Mouse (Mus musculus) CH12.LX (cell line): ENCODE data around the gene Tmem9. TPM values are rescaled to one million over a fixed set of nuclear protein-coding genes. Genes with fewer than 3 reads are reported as not detected.

Experiments used
- DNase-seq: peaks from one replicate; pipeline ENCODE4 v3.0.0-alpha.2; 2013; ENCODE audit errors: extremely low read depth
- H3K27ac ChIP-seq: 2 replicates; pipeline ENCODE4 v1.5.1; 2012; ENCODE audit warnings: low read depth, mild to moderate bottlenecking, control low read depth, moderate library complexity; ENCODE audit not compliant: insufficient read depth
- H3K27me3 ChIP-seq: replicated peaks from 2 replicates; pipeline ENCODE3; 2012; ENCODE audit warnings: inconsistent platforms
- H3K36me3 ChIP-seq, 2 experiments: replicated peaks in 1 of 2; 2 replicates each; pipeline versions ENCODE3 to v1.6.1; 2012; ENCODE audit warnings: inconsistent platforms in 1 of 2, low read length in 1 of 2, mild to moderate bottlenecking in 1 of 2, mixed read lengths in 1 of 2, moderate library complexity in 1 of 2; ENCODE audit not compliant: control insufficient read depth in 1 of 2, insufficient read depth in 1 of 2
- H3K4me1 ChIP-seq, 2 experiments: 2 replicates each; pipeline ENCODE4 v1.6.1; 2012; ENCODE audit warnings: inconsistent platforms in 1 of 2, moderate library complexity in 1 of 2; ENCODE audit not compliant: insufficient read depth in 2 of 2, control insufficient read depth in 1 of 2
- H3K4me2 ChIP-seq: 2 replicates; pipeline ENCODE4 v1.6.1; 2012; ENCODE audit warnings: low read depth, mild to moderate bottlenecking, control low read depth; ENCODE audit not compliant: poor library complexity, insufficient read depth, severe bottlenecking
- H3K4me3 ChIP-seq, 3 experiments: fragments of 150-350 bp in 1 of 3; sonication (generic) in 1 of 3; replicated peaks in 1 of 3; 2 replicates each; pipeline versions ENCODE3 to v1.5.1; 2011 to 2012; ENCODE audit warnings: low read depth in 2 of 3, low read length in 2 of 3, mild to moderate bottlenecking in 2 of 3, moderate library complexity in 2 of 3, control low read depth in 1 of 3, improper control_type of control experiment in 1 of 3, inconsistent platforms in 1 of 3, mixed read lengths in 1 of 3; ENCODE audit not compliant: poor library complexity in 1 of 3
- H3K79me2 ChIP-seq: replicated peaks from 2 replicates; pipeline ENCODE4 v1.6.1; 2012; ENCODE audit warnings: mild to moderate bottlenecking, moderate library complexity; ENCODE audit not compliant: control insufficient read depth, poor library complexity, insufficient read depth, severe bottlenecking; ENCODE audit errors: extremely low read depth
- H3K9ac ChIP-seq: 2 replicates; pipeline ENCODE4 v1.6.1; 2012; ENCODE audit warnings: low read depth, mild to moderate bottlenecking, control low read depth, moderate library complexity; ENCODE audit not compliant: insufficient read depth
- H3K9me3 ChIP-seq: replicated peaks from 2 replicates; pipeline ENCODE3; 2012; ENCODE audit warnings: low read length, inconsistent platforms, mixed read lengths
- BHLHE40 ChIP-seq: IDR thresholded peaks from 2 replicates; pipeline ENCODE4 v1.6.1; 2011; ENCODE audit warnings: mild to moderate bottlenecking, low read depth, low read length, improper control_type of control experiment
- CHD1 ChIP-seq: IDR thresholded peaks from 2 replicates; pipeline ENCODE4 v1.6.1; 2012; ENCODE audit warnings: low read depth, low read length, improper control_type of control experiment, inconsistent platforms
- CTCF ChIP-seq, 2 experiments: IDR thresholded peaks in 1 of 2; conservative IDR thresholded peaks in 1 of 2; 2 replicates each; pipeline ENCODE4 v1.5.1; 2011 to 2012; ENCODE audit warnings: low read depth in 2 of 2, low read length in 2 of 2, improper control_type of control experiment in 1 of 2, inconsistent platforms in 1 of 2, mild to moderate bottlenecking in 1 of 2, moderate library complexity in 1 of 2
- E2F4 ChIP-seq: IDR thresholded peaks from 2 replicates; pipeline ENCODE4 v1.6.1; 2011; ENCODE audit warnings: low read depth, low read length, improper control_type of control experiment; ENCODE audit not compliant: insufficient replicate concordance
- EP300 ChIP-seq: IDR thresholded peaks from 2 replicates; pipeline ENCODE4 v1.6.1; 2011; ENCODE audit warnings: low read length, improper control_type of control experiment
- ETS1 ChIP-seq: conservative IDR thresholded peaks from 2 replicates; pipeline ENCODE4 v1.6.1; 2012; ENCODE audit warnings: low read depth, mild to moderate bottlenecking, inconsistent platforms, low read length, improper control_type of control experiment, moderate library complexity
- GABPA ChIP-seq: IDR thresholded peaks from 2 replicates; pipeline ENCODE4 v1.6.1; 2012; ENCODE audit warnings: low read depth, low read length, improper control_type of control experiment, inconsistent platforms; ENCODE audit not compliant: insufficient replicate concordance
- HCFC1 ChIP-seq: IDR thresholded peaks from 2 replicates; pipeline ENCODE4 v1.6.1; 2012; ENCODE audit warnings: low read depth, mild to moderate bottlenecking, inconsistent platforms, low read length, improper control_type of control experiment
- MAFK ChIP-seq: IDR thresholded peaks from 2 replicates; pipeline ENCODE4 v1.6.1; 2011; ENCODE audit warnings: low read length, improper control_type of control experiment; ENCODE audit not compliant: insufficient replicate concordance
- MYC ChIP-seq: IDR thresholded peaks from 2 replicates; pipeline ENCODE4 v1.6.1; 2011; ENCODE audit warnings: low read depth, mild to moderate bottlenecking, improper control_type of control experiment, low read length
- NRF1 ChIP-seq: IDR thresholded peaks from 2 replicates; pipeline ENCODE4 v1.6.1; 2014; ENCODE audit warnings: low read depth, mild to moderate bottlenecking, inconsistent platforms, low read length, improper control_type of control experiment, moderate library complexity
- PAX5 ChIP-seq: IDR thresholded peaks from 2 replicates; pipeline ENCODE4 v1.6.1; 2012; ENCODE audit warnings: low read length, inconsistent platforms, mixed read lengths
- POLR2A ChIP-seq: IDR thresholded peaks from 2 replicates; pipeline ENCODE4 v1.6.1; 2011; ENCODE audit warnings: low read depth, mild to moderate bottlenecking, improper control_type of control experiment, low read length
- RAD21 ChIP-seq: IDR thresholded peaks from 2 replicates; pipeline ENCODE4 v1.6.1; 2011; ENCODE audit warnings: low read depth, mild to moderate bottlenecking, low read length, improper control_type of control experiment, moderate library complexity
- SIN3A ChIP-seq: IDR thresholded peaks from 2 replicates; pipeline ENCODE4 v1.6.1; 2012; ENCODE audit warnings: low read length, improper control_type of control experiment, inconsistent platforms
- SMC3 ChIP-seq: IDR thresholded peaks from 2 replicates; pipeline ENCODE4 v1.6.1; 2011; ENCODE audit warnings: low read depth, low read length, improper control_type of control experiment
- TCF12 ChIP-seq: IDR thresholded peaks from 2 replicates; pipeline ENCODE4 v1.6.1; 2014; ENCODE audit warnings: low read depth, mild to moderate bottlenecking, inconsistent platforms, low read length, improper control_type of control experiment
- UBTF ChIP-seq: IDR thresholded peaks from 2 replicates; pipeline ENCODE4 v1.6.1; 2012; ENCODE audit warnings: low read depth, mild to moderate bottlenecking, inconsistent platforms, low read length, improper control_type of control experiment, moderate library complexity
- USF1 ChIP-seq: IDR thresholded peaks from 2 replicates; pipeline ENCODE4 v1.6.1; 2014; ENCODE audit warnings: low read depth, mild to moderate bottlenecking, inconsistent platforms, low read length, improper control_type of control experiment
- ZC3H11A ChIP-seq: IDR thresholded peaks from 2 replicates; pipeline ENCODE4 v1.6.1; 2012; ENCODE audit warnings: low read depth, mild to moderate bottlenecking, inconsistent platforms, low read length, improper control_type of control experiment
- ZKSCAN1 ChIP-seq: IDR thresholded peaks from 2 replicates; pipeline ENCODE4 v1.6.1; 2012; ENCODE audit warnings: low read depth, inconsistent platforms, low read length, improper control_type of control experiment, borderline replicate concordance
- ZMIZ1 ChIP-seq: IDR thresholded peaks from 2 replicates; pipeline ENCODE4 v1.6.1; 2012; ENCODE audit warnings: low read depth, mild to moderate bottlenecking, inconsistent platforms, low read length, improper control_type of control experiment
- ZNF384 ChIP-seq: IDR thresholded peaks from 2 replicates; pipeline ENCODE4 v1.6.1; 2012; ENCODE audit warnings: low read depth, low read length, improper control_type of control experiment, inconsistent platforms
- dilution Hi-C: fragments of 300-500 bp; cut with MboI; formaldehyde crosslinking; loops from 2 replicates; pipeline ENCODE4 v1.14.3; 2020; ENCODE audit warnings: low sequenced_read_pairs; ENCODE audit not compliant: extremely low pct_unique_long_range_greater_than_20kb, extremely low pct_ligation_motif_present
- in situ Hi-C: fragments of 300-500 bp; cut with MboI; formaldehyde crosslinking; loops from 3 replicates; pipeline ENCODE4 v1.14.3; 2019; ENCODE audit warnings: low sequenced_read_pairs, low pct_ligation_motif_present, low pct_unique_long_range_greater_than_20kb, mixed read lengths
- polyA plus RNA-seq: library from polyadenylated mRNA; unstranded; fragments of >175 nt; gene quantifications from 2 replicates; pipeline ENCODE4 v1.2.1, GENCODE M21; 2012; ENCODE audit warnings: low read depth; ENCODE audit not compliant: insufficient read length
- total RNA-seq, 2 experiments: library from RNA; depleted of rRNA; stranded (reverse); fragments of 300-350 nt in 1 of 2; fragments of >200 nt in 1 of 2; gene quantifications; 2 replicates each; pipeline ENCODE4 v1.2.3; 2012 to 2014

Tmem9 gene
- total and polyA plus RNA-seq, 3 experiments, result 22.2 to 28.2 (median 23.9) TPM

GRCm38 (mm10) chr1:136076086-136076485 lies 68.1 kb downstream of the Tmem9 start:
- H3K4me2 ChIP-seq, result peak overlapping the region; percentile 16; the same call in 1 of the 2 replicates
- no peaks in the 10 kb centered on the region for H3K79me2 ChIP-seq
- DNase-seq, result peak; percentile 43
- H3K4me3 ChIP-seq, result no peak overlapping the region
- H3K27me3 ChIP-seq, result peaks cover 49% of the 10 kb centered on the region
- H3K36me3 ChIP-seq, result no peaks in the 10 kb centered on the region
- no peak overlapping the region for H3K9ac ChIP-seq
- H3K27ac ChIP-seq, result no peak overlapping the region
- dilution Hi-C loops (no loop called here), in situ Hi-C loops (no loop called here)
- peaks cover 2 to 15% of the 10 kb centered on the region in 2 experiments; a peak in 2 of 4 replicates for H3K4me1 ChIP-seq
- TF ChIP-seq SMC3, result peak; percentile 75
- TF ChIP-seq E2F4, result no peak
- peak; percentile 28; the same call in 1 of the 2 replicates for TF ChIP-seq ZC3H11A
- TF ChIP-seq CHD1, result no peak
- no peak for TF ChIP-seq PAX5
- TF ChIP-seq USF1, result no peak
- TF ChIP-seq TCF12, result no peak
- TF ChIP-seq CTCF (conservative IDR thresholded peaks at IDR 0.05 in 1 of 2, IDR thresholded peaks at IDR 0.05 in 1 of 2; ENCODE audit: low read depth in 2 of 2, low read length in 2 of 2), result peak; percentile 50 to 86
- no peak for TF ChIP-seq UBTF
- TF ChIP-seq RAD21, result peak; percentile 77
- TF ChIP-seq HCFC1, result no peak
- H3K9me3 ChIP-seq, result no peaks in the 10 kb centered on the region

- in situ Hi-C loops (no loop called here), dilution Hi-C loops (no loop called here)
- no peaks in the 10 kb centered on the region for H3K36me3 ChIP-seq
- H3K4me1 ChIP-seq, result peaks cover 0 to 6% of the 10 kb centered on the region in 2 experiments; a peak in 1 of 4 replicates
- H3K4me3 ChIP-seq, result no peak overlapping the region
- no peak overlapping the region for H3K4me2 ChIP-seq
- no peak for DNase-seq
- TF ChIP-seq GABPA, result no peak
- no peak for TF ChIP-seq SMC3
- no peak for TF ChIP-seq PAX5
- TF ChIP-seq HCFC1, result no peak
- TF ChIP-seq EP300, result no peak
- TF ChIP-seq ETS1, result no peak
- TF ChIP-seq SIN3A, result no peak
- TF ChIP-seq POLR2A, result no peak
- TF ChIP-seq RAD21, result no peak
- TF ChIP-seq CHD1, result no peak
- TF ChIP-seq BHLHE40, result no peak
- no peak for TF ChIP-seq NRF1
- no peak for TF ChIP-seq MYC
- no peak for TF ChIP-seq MAFK
- no peak for TF ChIP-seq ZKSCAN1
- no peak for TF ChIP-seq ZNF384
- no peak for TF ChIP-seq ZMIZ1
- peaks cover 2% of the 10 kb centered on the region for H3K9me3 ChIP-seq
- H3K79me2 ChIP-seq, result no peaks in the 10 kb centered on the region
- no peak overlapping the region for H3K9ac ChIP-seq
- no peak overlapping the region for H3K27ac ChIP-seq
- peaks cover 47% of the 10 kb centered on the region for H3K27me3 ChIP-seq
Observed at GRCm38 (mm10) chr1:136077656-136078055, 69.7 kb downstream of the Tmem9 start.
